Mouse (Mus musculus): ENCODE measurements around the gene Clcf1.

Clcf1 gene

GRCm38 (mm10) chr19:4201291-4201909, 12.6 kb upstream of the Clcf1 start, which contains the start of gene Rad9a:
Gene Rad9a, minus strand, starts transcription at chr19:4201662.
- CTCF ChIA-PET, result interaction anchor here (0.5 to 2.3 kb wide), 28 partner anchors 9 to 241 kb away, joined by 3 to 16 read pairs (median 4); partner anchors contain the start of genes Ppp1ca (in 4 of the 4), Ndufv1 (in 2 of the 4), Aip (in 1 of the 4) and Pitpnm1 (in 1 of the 4)
- POLR2A ChIA-PET, result interaction anchor here (0.5 to 3.1 kb wide), 110 partner anchors 9 to 383 kb away, joined by 3 to 72 read pairs (median 4); partner anchors contain the start of genes AC109138.7 (in 4 of the 4), Clcf1 (in 4 of the 4), Ppp1ca (in 4 of the 4) and Cdk2ap2 (in 3 of the 4)

GRCm38 (mm10) chr19:4202149-4202548, 11.9 kb upstream of the Clcf1 start:
- ChIA-PET CTCF (interaction anchor here (0.7 to 2.3 kb wide), 18 partner anchors 10 to 242 kb away, joined by 3 to 16 read pairs (median 4); partner anchors contain the start of genes Ppp1ca (in 3 of the 4), Aip (in 1 of the 4), Ndufv1 (in 1 of the 4) and Pold4 (in 1 of the 4)), POLR2A (interaction anchor here (0.6 to 3.1 kb wide), 81 partner anchors 8 to 360 kb away, joined by 3 to 72 read pairs (median 5); partner anchors contain the start of genes AC109138.7 (in 4 of the 4), Clcf1 (in 4 of the 4), Cdk2ap2 (in 3 of the 4) and Gstp2 (in 3 of the 4))

GRCm38 (mm10) chr19:4203148-4203547, 10.9 kb upstream of the Clcf1 start:
- ChIA-PET POLR2A (interaction anchor here in 1 of 4 experiments (0.9 kb wide), 1 partner anchor 291 kb away, joined by 3 read pairs; the partner anchor contains the start of gene Ndufs8), CTCF (no interaction called here)

DNA sequence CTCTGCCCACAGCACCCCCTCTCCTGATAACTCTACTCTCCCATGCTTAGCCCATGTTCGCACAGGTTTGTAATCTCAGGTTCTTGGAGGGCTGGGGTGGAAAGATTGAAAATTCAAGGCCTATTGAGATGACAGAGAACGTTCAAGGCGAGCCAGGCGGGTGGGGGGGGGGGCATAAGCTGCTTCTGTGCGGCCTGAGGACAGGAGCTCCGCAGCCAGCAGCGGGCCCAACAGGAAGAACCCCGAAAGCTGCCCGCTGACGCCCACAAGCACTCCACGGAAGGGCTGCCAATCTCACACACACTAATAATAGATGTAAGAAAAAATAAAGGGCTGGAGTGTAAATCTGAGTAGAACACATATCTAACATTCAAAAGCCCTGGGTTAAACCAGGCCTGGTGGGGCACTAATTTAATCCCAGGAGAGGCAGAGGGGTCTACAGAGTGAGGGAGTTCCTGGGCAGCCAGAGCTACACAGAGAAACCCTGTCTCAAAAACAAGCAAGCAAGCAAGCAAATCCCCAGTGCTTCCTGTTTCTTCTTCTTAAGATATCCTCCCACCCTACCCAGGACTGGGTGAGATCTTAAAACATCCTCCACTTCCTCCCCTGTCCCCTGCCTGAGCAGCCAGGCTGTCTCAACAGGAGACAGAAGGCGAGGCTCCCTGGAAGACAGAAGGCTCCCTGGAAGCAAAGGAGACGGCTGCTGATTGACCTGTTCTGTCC, 10.3 kb upstream of the Clcf1 start:
- ChIA-PET POLR2A (interaction anchor here in 2 of 4 experiments (0.6 to 2.5 kb wide), 9 partner anchors 10 to 679 kb away, joined by 3 to 16 read pairs (median 3); partner anchors contain the start of genes AC109138.7 (in 1 of the 2), Cdk2ap2 (in 1 of the 2), Clcf1 (in 1 of the 2) and Ndufs8 (in 1 of the 2)), CTCF (interaction anchor here in 2 of 4 experiments (0.6 to 1.5 kb wide), 2 partner anchors 52 to 372 kb away, joined by 3 to 5 read pairs; no protein-coding TSS in a partner anchor)

GRCm38 (mm10) chr19:4204889-4205288, 9.1 kb upstream of the Clcf1 start:
- ChIA-PET POLR2A (interaction anchor here in 2 of 4 experiments (0.6 to 2.5 kb wide), 18 partner anchors 9 to 192 kb away, joined by 3 to 16 read pairs (median 3); partner anchors contain the start of genes AC109138.7 (in 1 of the 2), Carns1 (in 1 of the 2), Cdk2ap2 (in 1 of the 2) and Clcf1 (in 1 of the 2)), CTCF (interaction anchor here in 2 of 4 experiments (0.6 to 6.0 kb wide), 12 partner anchors 8 to 539 kb away, joined by 3 to 84 read pairs (median 6); partner anchors contain the start of genes AC109138.7 (in 1 of the 2), Clcf1 (in 1 of the 2) and Ppp1ca (in 1 of the 2))

GRCm38 (mm10) chr19:4206971-4207370, 7.1 kb upstream of the Clcf1 start:
- CTCF ChIA-PET, result interaction anchor here (0.5 to 6.0 kb wide), 78 partner anchors 8 to 1189 kb away, joined by 3 to 84 read pairs (median 4); partner anchors contain the start of genes Pitpnm1 (in 2 of the 4), Ppp1ca (in 2 of the 4), Aip (in 1 of the 4) and Ankrd13d (in 1 of the 4)

GRCm38 (mm10) chr19:4208563-4208962, 5.5 kb upstream of the Clcf1 start:
- POLR2A ChIA-PET, result interaction anchor here in 3 of 4 experiments (0.6 to 9.1 kb wide), 5 partner anchors 7 to 189 kb away, joined by 3 to 54 read pairs (median 5); partner anchors contain the start of genes Aip (in 1 of the 3), Ppp1ca (in 1 of the 3) and Rad9a (in 1 of the 3)
- CTCF ChIA-PET, result interaction anchor here (0.6 to 6.0 kb wide), 10 partner anchors 17 to 157 kb away, joined by 3 to 84 read pairs (median 8); partner anchors contain the start of genes Ppp1ca (in 1 of the 4) and Tbc1d10c (in 1 of the 4)

More at GRCm38 (mm10) chr19:4206971-4207370, 7.1 kb upstream of the Clcf1 start:
- POLR2A ChIA-PET, result interaction anchor here (0.7 to 2.5 kb wide), 39 partner anchors 9 to 1519 kb away, joined by 3 to 15 read pairs (median 4); partner anchors contain the start of genes Ppp1ca (in 3 of the 4), Carns1 (in 1 of the 4), Cdk2ap2 (in 1 of the 4) and Ehbp1l1 (in 1 of the 4)

DNA sequence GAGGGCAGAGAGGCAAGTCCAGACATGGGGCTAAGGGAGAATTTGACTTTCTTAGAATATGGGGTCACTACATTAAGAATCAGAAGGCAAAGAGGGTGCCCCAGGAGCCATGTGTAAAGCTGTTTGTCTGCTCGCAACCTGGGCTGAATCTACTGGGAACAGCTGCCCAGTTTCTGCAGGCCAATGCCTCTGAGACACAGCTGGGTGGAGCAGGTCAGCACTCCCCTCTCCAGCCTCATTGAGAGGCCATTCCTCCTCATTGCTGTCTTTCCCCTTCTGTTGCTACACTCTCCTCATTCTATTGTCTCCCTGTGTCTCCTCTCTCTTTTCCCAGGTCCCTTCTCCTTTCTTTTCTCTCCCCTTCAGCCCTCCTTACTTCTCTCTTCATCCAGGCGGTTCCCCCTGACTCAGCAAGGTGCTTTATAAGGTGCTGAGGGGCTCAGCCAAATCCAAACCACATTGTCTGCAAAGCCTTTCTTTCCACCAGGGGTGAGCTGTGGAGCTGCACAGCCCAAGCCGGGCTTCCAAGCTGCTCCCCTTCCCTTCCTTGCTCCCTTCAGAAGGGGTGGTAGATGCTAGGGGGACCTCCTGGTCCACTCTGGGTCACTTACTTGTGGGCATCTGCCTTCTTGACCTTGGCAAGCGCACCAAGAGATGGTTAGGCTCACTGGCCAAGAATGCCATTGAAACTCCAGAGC, 2.0 kb upstream of the Clcf1 start:
- CTCF ChIA-PET, result interaction anchor here (0.6 to 2.1 kb wide), 9 partner anchors 12 to 212 kb away, joined by 3 to 11 read pairs (median 3); no protein-coding TSS in a partner anchor
- POLR2A ChIA-PET, result interaction anchor here in 2 of 4 experiments (0.7 to 9.1 kb wide), 8 partner anchors 11 to 541 kb away, joined by 3 to 54 read pairs (median 4); partner anchors contain the start of genes Rad9a (in 2 of the 2) and Pold4 (in 1 of the 2)

DNA sequence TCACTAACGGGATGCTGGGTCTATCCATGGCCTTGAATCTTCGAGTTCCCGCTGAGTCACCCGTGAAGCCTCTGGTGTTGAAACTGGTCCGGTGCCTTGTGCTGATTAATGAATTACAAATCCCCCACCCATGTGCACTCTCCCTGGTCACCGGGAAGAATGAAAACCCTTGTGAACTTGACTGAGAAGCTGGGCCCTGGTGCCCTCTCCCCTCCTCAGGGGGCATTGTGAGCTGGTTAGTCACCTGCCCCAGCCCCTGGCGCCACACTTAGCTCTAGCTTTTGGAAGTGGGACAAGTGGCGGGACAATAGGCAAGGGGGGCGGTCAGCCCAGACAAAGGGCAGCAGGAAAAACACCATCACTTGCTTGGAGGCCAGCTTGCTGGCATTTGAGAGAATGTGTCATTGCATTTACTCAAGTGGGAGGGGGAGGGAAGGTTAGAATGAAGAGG, 489 bp upstream of the Clcf1 start:
- CTCF ChIA-PET, result interaction anchor here (0.6 to 6.4 kb wide), 13 partner anchors 9 to 243 kb away, joined by 3 to 40 read pairs (median 3); partner anchors contain the start of genes Pold4 (in 1 of the 4) and Rad9a (in 1 of the 4)
- POLR2A ChIA-PET, result interaction anchor here (0.6 to 9.1 kb wide), 32 partner anchors 9 to 301 kb away, joined by 3 to 54 read pairs (median 4); partner anchors contain the start of genes Rad9a (in 4 of the 4), Cdk2ap2 (in 2 of the 4), Acy3 (in 1 of the 4) and Ankrd13d (in 1 of the 4)

GRCm38 (mm10) chr19:4214771-4215450, 873 bp downstream of the Clcf1 start:
- ChIA-PET POLR2A (interaction anchor here (0.6 to 9.1 kb wide), 29 partner anchors 10 to 1445 kb away, joined by 3 to 54 read pairs (median 4); partner anchors contain the start of genes Rad9a (in 4 of the 4), Cdk2ap2 (in 2 of the 4), Ankrd13d (in 1 of the 4) and Ndufs8 (in 1 of the 4)), CTCF (interaction anchor here (0.6 to 6.4 kb wide), 14 partner anchors 9 to 1066 kb away, joined by 3 to 40 read pairs (median 4); partner anchors contain the start of genes Aip (in 1 of the 4) and Cdk2ap2 (in 1 of the 4))

DNA sequence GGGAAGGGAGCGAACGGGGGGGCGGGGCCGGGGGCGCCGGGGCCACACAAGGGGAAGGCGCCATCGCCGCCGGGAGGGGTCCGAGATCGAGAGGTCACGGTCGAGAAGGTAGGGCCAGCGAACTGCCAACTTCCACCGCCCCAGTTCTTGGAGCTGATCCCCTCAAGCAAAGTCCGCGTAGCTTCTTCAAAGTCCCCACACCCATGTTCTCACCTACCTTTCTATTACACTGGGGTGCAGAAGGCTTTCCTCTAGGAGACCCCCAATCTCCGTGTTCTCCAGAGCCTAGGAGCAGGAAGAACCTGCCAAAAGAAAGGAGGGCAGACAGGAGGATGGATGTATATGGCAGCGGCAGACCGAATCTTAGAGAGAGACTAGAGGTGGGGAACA, 1.4 kb downstream of the Clcf1 start:
- POLR2A ChIA-PET, result interaction anchor here in 3 of 4 experiments (0.6 to 9.1 kb wide), 24 partner anchors 9 to 203 kb away, joined by 3 to 54 read pairs (median 4); partner anchors contain the start of genes Rad9a (in 3 of the 3), Pold4 (in 2 of the 3), Cdk2ap2 (in 1 of the 3) and Ndufv1 (in 1 of the 3)
- CTCF ChIA-PET, result interaction anchor here (0.8 to 6.4 kb wide), 9 partner anchors 8 to 117 kb away, joined by 3 to 40 read pairs (median 4); partner anchors contain the start of gene Aip (in 1 of the 4)

GRCm38 (mm10) chr19:4216041-4216685, 2.1 kb downstream of the Clcf1 start:
- CTCF ChIA-PET, result interaction anchor here (0.5 to 6.4 kb wide), 15 partner anchors 9 to 134 kb away, joined by 3 to 40 read pairs (median 4); partner anchors contain the start of genes Aip (in 1 of the 4) and Ankrd13d (in 1 of the 4)
- POLR2A ChIA-PET, result interaction anchor here in 3 of 4 experiments (0.6 to 9.1 kb wide), 25 partner anchors 9 to 181 kb away, joined by 3 to 54 read pairs (median 4); partner anchors contain the start of genes Pold4 (in 2 of the 3), Rad9a (in 2 of the 3), Aip (in 1 of the 3) and Cdk2ap2 (in 1 of the 3)

DNA sequence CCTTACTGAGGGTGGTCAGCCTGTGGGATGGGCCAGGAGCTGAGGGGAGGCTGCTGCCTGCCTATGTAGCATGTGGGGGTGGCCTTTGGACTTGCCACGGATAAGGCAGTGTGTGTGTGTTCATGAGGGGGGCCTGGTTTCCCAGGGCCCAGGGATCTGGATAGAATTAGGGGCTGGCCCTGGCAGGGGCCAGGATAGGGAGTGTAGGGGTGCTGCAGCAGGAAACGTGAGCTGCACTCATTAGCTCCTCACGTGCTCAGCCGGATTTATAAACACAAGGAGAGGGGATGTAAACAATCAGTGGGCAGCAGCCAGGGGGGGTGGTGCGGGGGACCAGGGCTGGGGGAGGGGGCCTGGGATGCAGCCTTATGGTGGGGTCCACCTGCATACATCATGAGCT, 3.1 kb downstream of the Clcf1 start:
- ChIA-PET CTCF (interaction anchor here (0.6 to 6.4 kb wide), 13 partner anchors 10 to 165 kb away, joined by 3 to 40 read pairs (median 4); partner anchors contain the start of gene Ankrd13d (in 1 of the 4)), POLR2A (interaction anchor here in 3 of 4 experiments (0.6 to 9.1 kb wide), 16 partner anchors 10 to 185 kb away, joined by 3 to 54 read pairs (median 4); partner anchors contain the start of genes Pold4 (in 2 of the 3), Rad9a (in 2 of the 3) and Aip (in 1 of the 3))

GRCm38 (mm10) chr19:4217855-4218254, 3.8 kb downstream of the Clcf1 start:
- ChIA-PET CTCF (interaction anchor here (0.6 to 6.4 kb wide), 12 partner anchors 10 to 337 kb away, joined by 3 to 40 read pairs (median 4); no protein-coding TSS in a partner anchor), POLR2A (interaction anchor here in 3 of 4 experiments (0.6 to 9.1 kb wide), 19 partner anchors 9 to 171 kb away, joined by 3 to 54 read pairs (median 4); partner anchors contain the start of genes Pold4 (in 2 of the 3), Rad9a (in 2 of the 3) and Ssh3 (in 1 of the 3))

Data from embryonic stem cell, embryonic (primary cell).